Mouse (Mus musculus): Measurements from ENCODE around the gene Bcas2. TPM values are rescaled to one million over a fixed set of nuclear protein-coding genes. Genes with fewer than 3 reads are reported as not detected.
"Not testable (repeated sequence)": the region's sequence is repeated elsewhere in the genome, so short reads cannot be mapped to it uniquely, and the experiment has no call there.

Bcas2 gene
- total and polyA plus RNA-seq, 2 experiments from 2014 or later = 121 to 237 TPM

GRCm38 (mm10) chr3:103214593-103215285 is 43.3 kb downstream of the Bcas2 start:
- TF ChIP-seq CTCF (IDR thresholded peaks at IDR 0.05; ENCODE audit: low read depth) = no peak
- WGBS = 83% methylated on average over 8 of the region's 8 CpGs
- no peak for ATAC-seq
- no peak for DNase-seq
- Histone ChIP-seq H3K9me3 (ENCODE audit: low read length) (no peaks in the 10 kb centered on the region), H3K36me3 (ENCODE audit: insufficient read depth) (no peaks in the 10 kb centered on the region), H3K4me1 (ENCODE audit: insufficient read depth) (no peaks in the 10 kb centered on the region), H3K27me3 (ENCODE audit: insufficient read depth, low read length) (no peaks in the 10 kb centered on the region), H3K4me3 (ENCODE audit: low read depth, low read length) (no peak overlapping the region), H3K27ac (ENCODE audit: low read depth, low read length) (no peak overlapping the region), H3K4me2 (ENCODE audit: low read depth) (no peak overlapping the region), H3K9ac (no peak overlapping the region)

DNA sequence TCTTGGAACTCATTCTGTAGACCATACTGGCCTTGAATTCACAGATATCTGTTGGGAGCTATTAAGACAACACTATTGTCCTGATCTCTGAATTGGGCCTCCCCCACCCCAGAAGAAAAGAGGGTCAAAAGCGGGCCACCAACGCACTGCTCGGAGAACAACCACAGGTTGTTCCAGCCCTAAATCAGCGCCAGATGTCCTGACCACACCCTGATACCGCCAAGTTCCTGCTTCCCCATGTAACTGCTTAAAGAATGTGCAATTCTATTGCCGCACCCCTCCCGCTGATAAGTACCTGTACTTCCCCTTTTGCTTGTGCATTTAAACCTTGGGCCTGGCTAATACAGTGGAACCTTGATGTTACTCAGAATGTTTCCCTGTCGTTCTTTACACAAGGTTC is 43.9 kb downstream of the Bcas2 start:
- 92% methylated on average over 8 of the region's 8 CpGs for WGBS

DNA sequence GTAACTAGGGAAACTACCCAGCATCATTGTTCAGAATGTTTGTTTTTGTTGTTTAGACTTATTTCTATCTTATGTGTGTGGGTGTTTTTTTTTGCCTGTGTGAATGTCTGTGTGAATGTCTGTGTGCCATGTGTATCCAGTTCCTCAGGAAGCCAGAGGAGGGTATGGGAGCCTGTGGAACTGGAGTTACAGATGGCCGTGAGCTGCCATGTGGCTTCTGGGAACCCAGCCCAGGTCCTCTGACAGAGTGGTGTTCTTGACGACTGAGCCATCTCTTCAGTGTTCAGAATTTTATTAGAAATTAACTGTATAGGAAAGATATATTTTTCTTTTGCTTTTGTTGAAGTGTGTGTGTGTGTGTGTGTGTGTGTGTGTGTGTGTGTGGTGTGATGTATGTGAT is 50.0 kb downstream of the Bcas2 start:
- H3K36me3 ChIP-seq (ENCODE audit: insufficient read depth) = no peaks in the 10 kb centered on the region
- no peak for TF ChIP-seq CTCF (IDR thresholded peaks at IDR 0.05; ENCODE audit: low read depth)
- no peak overlapping the region for H3K27ac ChIP-seq (ENCODE audit: low read depth, low read length)
- H3K4me2 ChIP-seq (ENCODE audit: low read depth) = no peak overlapping the region
- H3K4me1 ChIP-seq (ENCODE audit: insufficient read depth) = no peaks in the 10 kb centered on the region
- 50% methylated on average over 2 of the region's 2 CpGs for WGBS
- H3K9me3 ChIP-seq (ENCODE audit: low read length) = no peaks in the 10 kb centered on the region
- DNase-seq (peak; percentile 55), ATAC-seq (peak; percentile 83)
- no peaks in the 10 kb centered on the region for H3K27me3 ChIP-seq (ENCODE audit: insufficient read depth, low read length)
- no peak overlapping the region for H3K4me3 ChIP-seq (ENCODE audit: low read depth, low read length)
- no peak overlapping the region for H3K9ac ChIP-seq

More for the DNA sequence above, 43.9 kb downstream of the Bcas2 start:
- H3K4me1 ChIP-seq (ENCODE audit: insufficient read depth); ATAC-seq; H3K9ac ChIP-seq; DNase-seq; H3K4me2 ChIP-seq (ENCODE audit: low read depth); H3K27me3 ChIP-seq (ENCODE audit: insufficient read depth, low read length); H3K9me3 ChIP-seq (ENCODE audit: low read length); H3K27ac ChIP-seq (ENCODE audit: low read depth, low read length); H3K36me3 ChIP-seq (ENCODE audit: insufficient read depth); H3K4me3 ChIP-seq (ENCODE audit: low read depth, low read length): not testable (repeated sequence)

GRCm38 (mm10) chr3:103223752-103224151 is 52.3 kb downstream of the Bcas2 start:
- no peak for DNase-seq
- Histone ChIP-seq H3K4me3 (ENCODE audit: low read depth, low read length) (no peak overlapping the region), H3K4me2 (ENCODE audit: low read depth) (no peak overlapping the region), H3K27me3 (ENCODE audit: insufficient read depth, low read length) (no peaks in the 10 kb centered on the region), H3K27ac (ENCODE audit: low read depth, low read length) (no peak overlapping the region), H3K9me3 (ENCODE audit: low read length) (peaks cover 14% of the 10 kb centered on the region), H3K4me1 (ENCODE audit: insufficient read depth) (no peaks in the 10 kb centered on the region), H3K9ac (no peak overlapping the region), H3K36me3 (ENCODE audit: insufficient read depth) (no peaks in the 10 kb centered on the region)
- peak; percentile 23; the same call in 1 of the 2 replicates for TF ChIP-seq CTCF (IDR thresholded peaks at IDR 0.05; ENCODE audit: low read depth)
- ATAC-seq = no peak
- 70% methylated on average over 4 of the region's 4 CpGs for WGBS

- no peaks in the 10 kb centered on the region for H3K36me3 ChIP-seq (ENCODE audit: insufficient read depth)
- WGBS = 85% methylated on average over 12 of the region's 12 CpGs
- H3K9ac ChIP-seq = no peak overlapping the region
- no peak overlapping the region for H3K4me3 ChIP-seq (ENCODE audit: low read depth, low read length)
- no peaks in the 10 kb centered on the region for H3K27me3 ChIP-seq (ENCODE audit: insufficient read depth, low read length)
- H3K27ac ChIP-seq (ENCODE audit: low read depth, low read length) = no peak overlapping the region
- ATAC-seq = no peak; the same call in 1 of the 2 replicates
- H3K4me1 ChIP-seq (ENCODE audit: insufficient read depth) = no peaks in the 10 kb centered on the region
- peaks cover 14% of the 10 kb centered on the region for H3K9me3 ChIP-seq (ENCODE audit: low read length)
- no peak overlapping the region for H3K4me2 ChIP-seq (ENCODE audit: low read depth)
- DNase-seq = no peak
- TF ChIP-seq CTCF (IDR thresholded peaks at IDR 0.05; ENCODE audit: low read depth) = no peak
These were observed 52.8 kb downstream of the Bcas2 start for GRCm38 (mm10) chr3:103224231-103224765.

DNA sequence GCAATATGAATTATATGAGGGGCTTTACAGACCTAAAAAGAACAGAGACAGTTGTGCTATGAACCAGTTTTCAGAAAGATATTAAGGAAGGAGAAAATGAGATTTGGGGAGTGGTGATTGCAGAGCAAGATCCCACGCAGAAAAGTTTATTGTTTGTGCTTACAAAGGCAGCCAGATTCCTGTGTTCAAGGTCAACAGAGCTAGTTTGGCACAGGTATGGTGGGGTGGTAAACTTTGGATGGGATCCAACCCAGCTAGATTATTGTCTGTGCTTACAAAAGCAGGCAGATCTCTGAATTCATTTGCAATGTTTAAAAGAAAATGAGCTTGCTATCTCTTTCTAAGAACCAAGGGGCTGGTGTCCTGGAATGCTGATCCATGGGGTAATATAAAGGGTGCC is 56.3 kb downstream of the Bcas2 start:
- ATAC-seq (no peak), DNase-seq (no peak)
- H3K4me3 ChIP-seq (ENCODE audit: low read depth, low read length) = no peak overlapping the region
- no peak for TF ChIP-seq CTCF (IDR thresholded peaks at IDR 0.05; ENCODE audit: low read depth)
- H3K9ac ChIP-seq = no peak overlapping the region
- H3K9me3 ChIP-seq (ENCODE audit: low read length) = peaks cover 14% of the 10 kb centered on the region
- no peak overlapping the region for H3K4me2 ChIP-seq (ENCODE audit: low read depth)
- no peak overlapping the region for H3K27ac ChIP-seq (ENCODE audit: low read depth, low read length)
- no peaks in the 10 kb centered on the region for H3K27me3 ChIP-seq (ENCODE audit: insufficient read depth, low read length)
- no peaks in the 10 kb centered on the region for H3K36me3 ChIP-seq (ENCODE audit: insufficient read depth)
- H3K4me1 ChIP-seq (ENCODE audit: insufficient read depth) = no peaks in the 10 kb centered on the region
- WGBS = 94% methylated on average over 1 of the region's 1 CpGs

Other genes starting within 250 kb of the Bcas2 start
- not detected in 2 replicates for gene Sycp1, start 235.6 kb upstream of the Bcas2 start, total RNA-seq (2014; rRNA removed)
- not detected in 2 replicates for gene Sycp1, start 235.6 kb upstream of the Bcas2 start, polyA plus RNA-seq (2015; fragmentation: Nextera tagmentation; extraction: Ambion mirVana)
- 0.52 TPM in 1 of 2 replicates, not detected in the other for gene Nr1h5, start 207.5 kb upstream of the Bcas2 start, total RNA-seq (2014; rRNA removed)
- 0.05 and 0.17 TPM in 2 replicates for gene Nr1h5, start 207.5 kb upstream of the Bcas2 start, polyA plus RNA-seq (2015; fragmentation: Nextera tagmentation; extraction: Ambion mirVana)
- 25.9 and 29.6 TPM in 2 replicates for gene Sike1, start 175.9 kb upstream of the Bcas2 start, total RNA-seq (2014; rRNA removed)
- 43.0 and 48.2 TPM in 2 replicates for gene Sike1, start 175.9 kb upstream of the Bcas2 start, polyA plus RNA-seq (2015; fragmentation: Nextera tagmentation; extraction: Ambion mirVana)
- gene Csde1, start 151.2 kb upstream of the Bcas2 start, total RNA-seq (2014; rRNA removed) = 330 and 341 TPM in 2 replicates
- gene Csde1, start 151.2 kb upstream of the Bcas2 start, polyA plus RNA-seq (2015; fragmentation: Nextera tagmentation; extraction: Ambion mirVana) = 269 and 315 TPM in 2 replicates
- gene Nras, start 113.4 kb upstream of the Bcas2 start, total RNA-seq (2014; rRNA removed) = 71.8 and 78.2 TPM in 2 replicates
- gene Nras, start 113.4 kb upstream of the Bcas2 start, polyA plus RNA-seq (2015; fragmentation: Nextera tagmentation; extraction: Ambion mirVana) = 74.2 and 81.9 TPM in 2 replicates
- not detected in 2 replicates for gene Ampd1, start 97.6 kb upstream of the Bcas2 start, total RNA-seq (2014; rRNA removed)
- gene Ampd1, start 97.6 kb upstream of the Bcas2 start, polyA plus RNA-seq (2015; fragmentation: Nextera tagmentation; extraction: Ambion mirVana) = not detected in 2 replicates
- 1.4 and 1.5 TPM in 2 replicates for gene Dennd2c, start 69.1 kb upstream of the Bcas2 start, total RNA-seq (2014; rRNA removed)
- gene Dennd2c, start 69.1 kb upstream of the Bcas2 start, polyA plus RNA-seq (2015; fragmentation: Nextera tagmentation; extraction: Ambion mirVana) = 0.58 TPM in 2 replicates
- 49.2 and 65.5 TPM in 2 replicates for gene Trim33, start 107.6 kb downstream of the Bcas2 start, total RNA-seq (2014; rRNA removed)
- gene Trim33, start 107.6 kb downstream of the Bcas2 start, polyA plus RNA-seq (2015; fragmentation: Nextera tagmentation; extraction: Ambion mirVana) = 7.5 and 12.5 TPM in 2 replicates

All from forebrain, postnatal 0 days (tissue).